Mouse (Mus musculus) v-Abl transformed pro-B cells (cell line): ENCODE data around the gene Il1rl2.
"Not testable (repeated sequence)": the region's sequence is repeated elsewhere in the genome, so short reads cannot be mapped to it uniquely, and the experiment has no call there.

ENCODE experiments used
- in situ Hi-C, 2 experiments: fragments of 400-800 bp; cut with MboI; formaldehyde crosslinking; loops; one replicate each; pipeline ENCODE4 v1.15.1; 2025; ENCODE audit not compliant: unreplicated experiment in 2 of 2

The Il1rl2 gene

DNA sequence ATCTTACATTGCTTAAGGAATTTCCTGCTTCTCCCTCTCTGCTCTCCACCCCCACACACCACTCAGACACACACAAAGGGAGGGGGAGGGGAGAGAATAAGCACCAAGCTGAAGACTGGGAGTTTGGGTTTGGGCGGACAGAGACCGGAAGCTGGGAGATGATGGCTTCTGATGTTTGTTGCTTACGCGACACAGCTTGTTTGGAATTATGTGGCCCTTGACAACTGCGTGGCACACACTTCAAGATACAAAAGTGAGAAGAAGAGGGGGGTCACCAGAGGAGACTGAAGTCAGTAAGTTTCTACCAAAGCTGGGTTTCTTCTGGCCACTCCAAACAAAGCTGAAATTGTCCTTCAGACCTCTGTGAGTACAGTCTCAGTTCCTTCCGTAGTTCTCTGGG is at the start of gene Il1rl2:
Gene Il1rl2 (plus strand): TSS at position 154 of the 400 bp plus-strand sequence.
- in situ Hi-C loops, result no loop called here

DNA sequence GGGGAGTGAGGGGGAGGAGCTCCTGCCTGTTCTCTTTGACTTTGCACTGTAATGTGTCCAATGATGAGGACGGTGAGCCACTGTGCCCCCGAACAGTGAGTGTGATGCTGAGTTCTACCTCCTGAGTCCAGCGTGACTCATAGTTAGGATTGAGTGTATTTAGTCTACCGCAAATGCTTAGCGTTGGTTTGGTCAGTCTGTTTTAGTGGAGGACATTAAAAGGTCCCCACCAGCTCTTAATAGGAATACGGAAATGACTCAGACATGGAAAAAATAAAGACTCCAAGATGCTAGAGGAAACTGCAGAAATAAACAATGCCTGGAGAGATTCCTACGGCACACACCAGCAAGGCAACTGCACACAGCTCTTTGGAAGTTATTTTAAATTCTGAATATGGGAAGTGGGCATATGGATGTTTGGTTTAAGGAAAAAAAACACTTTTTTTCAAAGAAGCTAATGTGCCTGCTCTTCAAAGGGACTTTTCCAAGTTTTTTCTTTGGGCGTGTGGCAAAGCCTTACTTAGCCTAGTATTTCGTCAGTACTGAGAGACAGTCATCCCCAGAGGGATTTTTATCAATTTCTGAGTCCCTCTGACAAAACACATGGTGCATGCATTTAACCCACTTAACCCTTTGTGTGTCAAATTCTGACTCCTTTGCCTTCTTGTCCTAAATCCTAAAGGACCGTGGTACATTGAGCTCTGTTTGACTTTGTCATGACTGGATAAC is 49.0 kb upstream of the Il1rl2 start:
- in situ Hi-C loops, result no loop called here

DNA sequence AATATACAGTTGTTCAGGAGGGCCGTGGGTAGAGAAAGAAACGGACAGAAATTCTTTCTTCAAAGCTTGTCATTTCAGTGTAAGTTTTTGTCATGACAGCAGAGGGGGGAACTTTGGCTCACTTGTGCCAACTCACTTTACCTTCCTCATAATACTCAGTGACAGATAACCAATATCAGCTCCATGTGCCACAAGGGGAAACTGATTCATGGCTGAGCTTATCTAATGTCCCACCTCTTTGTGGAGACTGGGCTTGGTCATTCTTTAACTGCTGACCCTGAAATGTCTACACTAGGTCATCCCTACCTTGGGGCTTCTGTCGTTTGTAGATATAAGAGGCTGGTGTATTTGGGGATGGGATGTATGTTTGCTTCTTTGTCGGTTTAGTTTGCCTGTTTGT is 46.5 kb upstream of the Il1rl2 start:
- in situ Hi-C loops, result no loop called here

DNA sequence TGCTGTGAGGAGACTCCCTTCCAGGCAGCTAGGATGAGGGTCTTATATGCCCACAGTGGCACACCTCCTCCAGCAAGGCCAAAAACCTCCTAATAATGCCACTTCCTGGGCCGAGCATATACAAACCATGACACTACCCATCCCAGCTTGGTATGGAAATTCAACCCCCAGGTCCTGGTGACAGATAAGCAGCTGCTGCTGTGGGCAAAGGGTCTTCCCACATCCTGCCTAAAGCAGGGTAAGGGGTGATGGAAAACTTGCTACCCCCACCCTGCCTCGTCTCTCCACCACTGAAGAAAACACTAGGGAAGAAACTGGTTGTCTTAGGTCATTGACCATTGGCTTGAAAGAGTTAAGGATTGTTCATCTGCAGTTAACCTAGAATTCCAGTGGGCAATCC is 45.7 kb upstream of the Il1rl2 start:
- in situ Hi-C loops, result no loop called here

DNA sequence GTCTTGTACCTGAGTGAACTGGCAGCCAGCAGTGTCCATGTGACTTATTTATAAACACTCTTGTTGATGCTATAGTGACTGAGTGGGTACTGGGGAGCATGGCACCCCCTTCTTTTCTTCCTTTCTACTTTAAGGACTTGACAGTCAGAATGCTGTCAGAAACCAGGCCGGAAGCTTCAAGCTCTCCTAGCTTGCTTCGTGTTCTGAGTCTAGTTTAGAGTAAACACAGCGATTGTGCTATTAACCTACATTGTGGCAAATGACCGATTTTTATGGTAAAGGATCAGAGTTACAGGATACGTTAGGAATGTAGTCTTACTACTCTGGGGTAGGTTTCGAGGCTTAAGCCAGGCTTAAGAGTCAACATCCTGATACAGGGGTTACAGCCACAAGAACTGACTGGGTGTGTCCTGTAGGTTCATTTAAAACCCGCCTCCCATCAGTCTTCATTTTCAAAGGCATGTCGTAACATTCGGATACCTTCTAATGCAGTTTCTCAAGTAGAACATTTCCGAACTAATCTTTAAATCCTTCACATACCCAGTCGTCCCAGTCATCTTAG is 45.1 kb upstream of the Il1rl2 start:
- in situ Hi-C loops, result no loop called here

DNA sequence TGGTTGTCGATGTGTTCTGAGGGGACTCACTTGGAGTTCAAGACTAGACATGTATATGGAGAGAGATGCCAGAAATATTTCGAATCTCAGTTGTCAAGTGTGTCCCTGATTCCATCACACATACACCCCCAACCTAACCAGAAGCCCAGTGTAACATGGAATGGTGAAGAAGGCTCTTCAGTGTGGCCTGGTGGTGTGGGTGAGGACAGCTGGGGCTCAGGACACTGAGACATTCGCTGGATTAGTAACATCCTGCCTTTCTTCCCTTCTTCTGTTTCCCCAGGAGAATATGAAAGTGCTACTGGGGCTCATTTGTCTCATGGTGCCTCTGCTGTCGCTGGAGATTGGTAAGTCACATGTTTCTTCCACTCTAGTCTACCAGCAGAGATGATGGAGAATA is 42.5 kb upstream of the Il1rl2 start:
- in situ Hi-C loops, result no loop called here

DNA sequence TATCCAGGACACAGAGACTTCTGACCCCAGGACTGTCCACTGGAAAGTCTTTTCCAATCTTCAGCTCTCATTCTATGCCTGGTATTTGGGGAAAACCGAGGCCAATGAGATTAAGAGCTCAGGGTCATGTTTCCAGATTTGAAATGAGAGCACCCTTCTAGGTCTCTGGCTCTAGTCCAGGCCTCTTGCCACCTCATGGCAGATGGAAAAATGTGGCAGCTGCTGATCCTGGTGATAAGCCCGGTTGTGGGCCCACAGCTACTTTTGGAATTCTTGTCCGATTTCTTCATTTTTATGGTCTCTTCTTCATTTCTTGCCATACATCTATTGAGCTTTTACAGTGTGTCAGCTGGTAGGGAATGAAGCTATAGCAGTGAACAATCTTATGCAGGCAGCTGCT is 42.0 kb upstream of the Il1rl2 start:
- in situ Hi-C loops, result no loop called here

DNA sequence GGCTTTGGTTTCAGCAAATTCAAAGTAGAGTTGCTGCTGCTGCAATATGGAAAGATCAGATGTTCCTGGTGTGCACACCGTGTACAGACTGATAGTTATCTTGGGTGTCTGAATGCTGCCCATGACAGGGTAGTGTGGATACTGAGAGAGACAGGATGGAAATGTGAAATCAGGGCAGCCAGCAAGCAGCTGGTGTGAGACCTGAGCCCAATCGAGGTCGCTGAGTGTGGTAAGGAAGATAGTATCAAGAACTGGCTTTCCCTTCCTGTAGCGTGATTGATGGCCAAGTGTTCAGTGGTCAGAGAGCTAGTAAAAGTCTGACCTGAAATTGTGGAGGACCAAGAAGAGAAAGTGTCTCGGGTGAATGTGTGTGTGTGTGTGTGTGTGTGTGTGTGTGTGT is 40.4 kb upstream of the Il1rl2 start:
- in situ Hi-C loops, result no loop called here

DNA sequence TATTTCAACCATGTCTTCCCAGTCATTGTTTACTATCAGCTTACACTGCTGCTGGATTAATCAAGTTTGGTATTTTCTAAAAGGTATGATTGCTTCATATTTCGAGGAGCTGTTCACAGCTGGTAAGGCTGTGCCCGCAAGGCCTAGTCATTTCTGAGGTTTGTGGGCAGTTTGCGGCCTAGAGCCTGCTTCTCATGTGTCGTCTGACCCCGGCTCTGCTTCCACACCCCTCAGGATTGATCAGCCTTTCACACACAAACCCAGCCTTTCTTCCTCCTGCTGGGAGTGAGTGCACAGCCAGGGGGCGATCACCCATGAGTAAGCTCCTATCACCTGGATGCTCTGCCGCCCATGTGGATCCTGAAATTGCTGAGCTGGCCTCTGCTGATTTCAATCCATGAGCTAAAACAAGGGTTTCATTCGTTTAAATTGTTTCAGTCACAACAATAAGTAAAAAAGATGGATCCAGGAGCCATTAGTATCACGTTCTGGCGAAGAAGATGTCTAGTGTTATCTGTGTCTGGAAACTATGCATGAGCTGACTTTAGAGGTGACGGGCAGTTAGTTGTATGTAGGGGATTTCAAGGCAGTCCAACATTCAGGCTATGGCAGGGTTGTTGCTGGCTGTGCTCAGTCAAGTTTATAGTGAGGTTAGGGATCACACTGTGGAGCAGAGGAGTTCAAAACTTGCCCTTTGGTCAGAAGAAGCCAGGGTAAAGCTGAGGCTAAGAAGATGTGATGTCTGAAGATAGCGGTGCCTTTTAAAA is 33.7 kb upstream of the Il1rl2 start:
- in situ Hi-C loops, result loop anchor here (10.0 kb wide), 2 partner anchors 286 to 296 kb away; no protein-coding TSS in a partner anchor

DNA sequence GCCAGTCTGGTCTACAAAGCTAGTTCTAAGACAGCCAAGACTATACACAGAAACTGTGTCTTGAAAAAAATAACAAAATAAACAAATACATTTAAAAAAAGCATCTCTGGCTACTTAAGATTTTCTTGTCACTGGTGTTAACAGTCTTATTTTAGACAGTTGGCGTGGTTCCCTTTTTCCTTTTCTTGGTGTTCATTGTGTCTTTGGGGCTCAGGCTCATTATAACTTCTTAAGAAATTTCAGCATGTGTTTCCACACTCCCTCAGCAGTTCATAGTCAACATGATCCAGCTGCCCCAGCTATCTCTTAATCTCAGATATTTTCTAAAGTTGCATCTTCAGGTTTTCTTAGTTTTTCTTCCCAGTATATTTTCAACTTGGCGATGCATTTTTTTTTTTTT is 32.2 kb upstream of the Il1rl2 start:
- in situ Hi-C loops, result loop anchor here (10.0 kb wide), 2 partner anchors 287 to 297 kb away; no protein-coding TSS in a partner anchor

DNA sequence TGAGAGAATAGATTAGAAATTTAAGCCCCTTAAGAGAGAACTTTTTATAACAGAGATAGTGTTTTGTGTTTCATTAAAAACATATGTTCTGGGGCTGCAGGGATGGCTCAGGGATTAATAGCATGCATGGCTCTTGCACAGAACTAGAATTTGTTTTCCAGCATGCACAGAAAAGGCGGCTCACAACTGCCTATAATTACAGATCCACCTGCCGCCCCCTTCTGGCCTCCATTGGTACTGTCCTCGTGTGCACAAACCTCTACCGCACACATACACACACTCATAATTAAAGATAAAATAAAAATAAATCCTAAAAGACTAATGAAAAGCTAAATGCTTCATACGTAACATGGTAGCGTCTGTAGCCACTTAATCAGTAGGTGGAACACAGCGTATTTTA is 30.5 kb upstream of the Il1rl2 start:
- in situ Hi-C loops, result loop anchor here (10.0 kb wide), 2 partner anchors 289 to 299 kb away; no protein-coding TSS in a partner anchor

DNA sequence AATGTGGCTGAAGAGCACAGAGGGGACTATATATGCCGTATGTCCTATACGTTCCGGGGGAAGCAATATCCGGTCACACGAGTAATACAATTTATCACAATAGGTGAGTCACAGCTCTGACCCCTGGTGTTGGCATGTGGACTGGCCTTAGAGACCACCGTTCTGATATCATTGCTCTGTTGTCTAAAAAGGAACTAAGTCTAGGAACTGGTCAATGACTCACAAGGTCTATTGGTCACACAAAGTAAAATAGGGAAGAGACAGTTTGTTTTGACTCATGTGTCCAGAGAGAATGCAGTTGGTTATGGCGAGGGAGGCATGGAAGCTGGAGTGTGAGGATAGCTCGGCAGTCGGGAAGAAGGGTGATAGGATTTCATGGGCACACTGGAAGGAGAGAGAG is 29.6 kb upstream of the Il1rl2 start:
- in situ Hi-C loops, result loop anchor here (10.0 kb wide), 2 partner anchors 290 to 300 kb away; no protein-coding TSS in a partner anchor

DNA sequence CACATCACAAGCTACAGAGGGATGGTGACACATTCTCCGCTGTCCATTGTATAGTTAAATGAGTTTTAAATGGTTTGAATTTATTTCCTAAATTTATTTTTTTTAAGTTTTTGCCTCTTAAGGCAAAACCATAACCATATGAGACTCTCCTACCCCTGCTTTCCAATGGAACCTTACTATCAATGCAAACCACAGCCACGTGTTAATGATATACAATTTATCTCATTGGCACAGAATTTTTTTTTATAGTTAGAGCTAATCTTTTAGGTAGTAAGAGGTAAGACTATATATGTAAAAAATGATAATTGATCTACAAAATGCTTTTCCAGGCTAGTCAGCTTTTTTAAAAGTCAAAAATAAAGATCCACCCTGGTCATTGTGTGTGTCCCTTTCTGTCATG is 26.4 kb upstream of the Il1rl2 start:
- in situ Hi-C loops, result loop anchor here (10.0 kb wide), 2 partner anchors 293 to 303 kb away; no protein-coding TSS in a partner anchor

DNA sequence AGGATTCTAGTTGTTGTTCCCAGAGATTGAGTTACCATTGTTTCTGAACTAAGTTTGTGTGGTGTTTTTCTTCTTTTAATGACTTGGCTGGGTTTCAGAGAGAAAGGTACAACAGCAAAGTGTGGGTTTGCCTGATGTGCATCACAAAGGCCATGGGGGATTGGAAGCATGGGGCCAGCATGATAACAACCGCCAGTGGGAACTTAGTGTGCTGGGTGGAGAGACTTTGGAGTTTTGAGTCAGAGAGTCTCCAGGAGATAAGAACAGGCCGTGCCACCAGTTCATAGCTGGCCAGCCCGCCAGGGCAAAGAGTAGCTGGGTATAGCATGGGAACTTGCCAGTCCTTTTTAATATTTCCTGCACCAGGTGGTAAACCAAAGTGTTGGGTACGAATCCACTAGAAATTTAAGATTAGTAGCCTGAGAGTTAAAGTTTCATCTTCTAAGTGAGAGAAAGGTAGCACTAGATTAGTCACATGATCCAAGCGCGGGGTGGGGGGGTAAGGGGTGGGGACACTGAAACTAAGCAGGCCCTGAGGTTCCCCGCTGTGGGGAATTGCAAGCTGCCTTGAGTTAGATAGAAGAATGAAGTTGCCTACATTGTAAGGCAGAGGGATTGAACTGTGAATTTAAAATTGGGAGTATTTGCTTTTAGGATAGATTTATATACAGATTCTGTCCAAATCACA is 21.1 kb upstream of the Il1rl2 start:
- in situ Hi-C loops, result no loop called here

DNA sequence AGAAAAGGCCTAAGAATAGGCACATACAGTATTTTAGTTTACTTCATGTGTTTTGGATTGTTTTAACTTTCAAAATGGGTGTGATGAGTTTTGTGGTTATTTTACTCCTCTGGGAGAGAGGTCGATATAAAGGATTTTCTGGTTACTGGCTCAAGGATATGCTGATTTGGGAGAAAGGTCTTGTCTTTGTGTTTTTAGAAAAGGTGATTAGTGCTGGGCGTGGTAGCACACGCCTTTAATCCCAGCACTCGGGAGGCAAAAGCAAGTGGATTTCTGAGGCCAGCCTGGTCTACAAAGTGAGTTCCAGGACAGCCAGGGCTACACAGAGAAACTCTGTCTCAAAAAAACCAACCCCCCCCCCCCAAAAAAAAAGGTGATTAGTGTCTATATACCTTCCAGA is 20.1 kb upstream of the Il1rl2 start:
- in situ Hi-C loops, result not testable (repeated sequence)

DNA sequence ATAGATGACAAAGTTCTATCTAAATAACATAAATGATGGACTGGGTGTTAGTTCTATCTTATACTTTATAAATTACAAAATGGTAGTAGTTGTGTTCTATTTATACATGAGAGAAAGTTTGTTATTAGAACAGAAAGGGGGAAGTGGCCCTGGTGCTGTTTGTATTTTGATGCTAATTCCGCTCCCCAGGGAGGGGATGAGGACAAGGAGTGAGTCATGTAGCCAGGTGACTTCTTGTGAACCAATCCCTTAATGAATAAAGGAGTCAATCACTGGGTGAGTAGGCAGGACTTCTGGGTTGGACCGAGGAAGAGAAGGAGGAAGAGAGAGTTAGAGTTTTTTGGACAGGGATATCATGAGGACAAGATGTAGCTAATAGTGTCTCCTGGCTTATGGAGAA is 18.3 kb upstream of the Il1rl2 start:
- in situ Hi-C loops, result no loop called here

DNA sequence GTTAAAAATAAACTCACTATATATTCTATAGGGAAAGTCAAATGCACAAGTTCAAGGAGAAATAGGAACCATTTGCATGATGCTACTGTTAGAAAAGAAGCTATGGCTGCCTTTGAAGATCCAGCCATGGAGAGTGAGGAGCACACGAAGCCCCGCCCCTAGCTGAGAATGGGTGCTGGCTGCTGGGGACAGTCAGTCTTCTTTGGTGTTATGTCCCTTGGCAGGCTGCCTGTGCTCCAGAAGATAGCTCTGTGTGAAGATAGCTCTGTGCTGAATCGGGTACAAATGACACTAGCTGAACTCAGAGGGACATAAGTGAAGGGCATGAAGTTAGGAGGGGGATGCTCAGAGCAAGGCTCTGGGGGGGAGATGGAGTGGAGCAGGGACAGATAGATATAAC is 13.3 kb upstream of the Il1rl2 start:
- in situ Hi-C loops, result no loop called here

DNA sequence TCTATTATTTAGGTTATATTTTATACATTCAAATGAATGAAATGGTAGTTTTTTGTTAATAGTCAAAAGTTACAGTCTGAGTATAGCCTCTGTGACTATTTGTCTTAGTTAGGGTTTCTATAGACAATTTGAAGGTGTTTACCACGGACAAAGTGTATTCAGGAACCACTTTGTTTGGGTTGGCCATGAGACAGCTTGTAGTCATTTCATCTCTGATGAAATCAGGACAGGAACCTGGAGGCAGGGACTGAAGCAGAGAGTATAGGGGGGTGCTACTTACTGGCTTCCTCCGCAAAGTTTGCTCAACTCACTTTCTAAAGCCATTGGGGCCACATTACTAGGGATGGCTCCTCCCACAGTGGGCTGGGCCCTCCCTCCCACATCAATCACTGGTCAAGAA is 12.8 kb upstream of the Il1rl2 start:
- in situ Hi-C loops, result no loop called here

DNA sequence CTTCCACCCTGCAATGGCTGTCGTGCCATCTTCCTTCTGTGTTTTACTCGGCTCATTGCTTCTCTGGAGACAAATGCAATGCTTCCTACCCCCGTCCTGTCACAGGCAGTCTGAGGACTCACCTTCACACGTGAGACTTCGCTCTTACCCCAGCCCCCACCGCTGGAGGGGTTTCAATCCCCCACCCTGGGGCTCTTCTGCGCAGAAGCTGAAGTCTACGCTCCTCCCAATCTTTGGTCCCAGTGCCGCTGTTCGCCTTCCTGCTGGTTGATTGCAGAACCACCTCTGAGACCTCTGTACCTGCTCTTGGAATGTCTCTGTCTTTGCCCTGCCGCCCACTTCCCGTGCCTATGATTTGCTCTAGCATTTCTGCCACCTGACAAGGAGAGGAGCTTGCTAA is 10.4 kb upstream of the Il1rl2 start:
- in situ Hi-C loops, result no loop called here

DNA sequence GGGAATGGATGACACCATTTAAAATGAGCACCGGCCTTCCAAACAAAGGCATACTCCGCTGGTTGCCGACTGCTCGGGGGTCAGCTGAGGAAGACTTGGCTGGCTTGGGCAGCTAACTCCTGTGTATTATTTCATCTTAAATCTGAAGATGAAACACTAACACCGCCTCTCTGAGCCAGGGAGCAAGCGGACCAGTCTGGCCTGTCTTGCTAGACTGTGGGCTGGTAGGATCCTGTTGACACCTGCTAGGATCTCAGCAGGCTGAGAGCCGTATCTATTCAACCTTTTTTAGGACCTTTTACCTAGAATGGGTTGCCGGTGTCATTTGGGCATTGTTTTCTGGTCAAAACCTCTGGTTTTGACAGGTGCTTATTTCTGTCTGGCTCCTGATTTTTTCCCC is 6.8 kb upstream of the Il1rl2 start:
- in situ Hi-C loops, result no loop called here

DNA sequence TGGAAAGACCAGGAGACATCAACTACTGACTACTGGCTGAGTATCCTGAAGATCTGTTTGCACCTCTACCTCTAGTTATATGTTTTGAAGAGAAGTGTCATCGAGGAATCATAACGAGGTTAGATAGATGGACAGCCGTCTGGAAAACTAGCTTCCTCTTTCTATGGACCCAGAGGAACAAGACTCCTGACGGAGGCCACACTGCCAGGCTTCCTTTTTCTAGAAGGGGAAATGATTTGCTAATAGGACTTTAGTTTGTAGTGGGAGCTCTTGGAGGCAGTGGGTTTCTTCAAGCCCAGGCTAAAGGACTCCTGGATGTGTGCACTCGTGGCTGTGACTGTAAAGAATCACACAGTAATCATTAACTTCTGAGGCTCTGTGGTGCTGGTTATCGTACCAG is 2.6 kb upstream of the Il1rl2 start:
- in situ Hi-C loops, result no loop called here
